Mouse (Mus musculus) left cerebral cortex, adult 11 months (tissue): Measurements from ENCODE around the gene Tedc1.
A peak's percentile ranks its signal among the peaks of the same experiment; 100 is the strongest.

Experiments
- DNase-seq: peaks from one replicate; pipeline ENCODE4 v3.0.0; 2022; ENCODE audit warnings: low spot score

Gene Tedc1

DNA sequence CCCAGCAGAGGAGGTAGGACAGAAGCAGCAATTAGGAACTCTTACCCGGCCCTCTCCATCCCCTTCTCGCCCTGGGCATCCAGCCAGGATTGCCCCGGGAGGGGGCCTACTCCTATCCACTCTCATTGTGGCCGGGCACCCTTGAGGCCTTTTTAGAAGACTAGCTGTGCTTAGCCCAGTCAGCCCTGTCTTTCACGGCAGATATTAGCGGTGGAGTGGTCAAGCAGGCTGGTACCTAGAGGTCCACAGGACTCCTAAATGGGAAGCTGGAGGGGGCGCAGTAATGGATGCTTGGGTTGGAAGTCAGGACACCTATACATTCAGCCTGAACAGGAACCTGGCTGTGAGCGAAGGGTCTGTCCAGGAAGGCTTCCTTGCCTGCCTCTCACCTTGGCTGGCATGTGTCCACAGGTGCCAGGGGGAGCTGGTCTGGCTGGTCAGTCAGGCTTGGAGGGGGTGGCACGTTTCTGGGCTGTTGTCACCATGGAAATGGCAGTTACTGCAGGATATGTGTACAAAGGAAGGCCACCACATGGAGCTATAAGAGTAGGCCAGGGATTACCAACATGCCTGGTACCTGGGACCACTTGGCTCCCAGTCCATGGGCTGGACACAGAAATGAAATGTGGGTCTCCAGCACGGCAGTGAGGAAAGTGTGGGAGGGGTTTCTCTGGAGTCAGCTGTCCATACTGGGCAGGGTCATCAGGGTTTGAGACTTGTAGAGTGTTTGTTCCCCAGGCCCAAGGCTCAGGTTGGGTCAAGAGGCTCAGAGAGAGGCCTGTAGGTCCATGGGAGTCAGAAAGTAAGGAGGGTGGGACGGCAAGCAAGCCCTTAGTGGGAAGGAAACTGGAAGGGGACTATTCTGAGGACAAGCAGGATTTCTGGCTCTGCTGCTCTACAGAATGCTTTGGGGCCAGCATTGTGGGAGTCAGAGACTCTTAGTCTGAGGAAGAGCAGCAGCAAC lies 17.0 kb upstream of the Tedc1 start:
- no peak for DNase-seq

DNA sequence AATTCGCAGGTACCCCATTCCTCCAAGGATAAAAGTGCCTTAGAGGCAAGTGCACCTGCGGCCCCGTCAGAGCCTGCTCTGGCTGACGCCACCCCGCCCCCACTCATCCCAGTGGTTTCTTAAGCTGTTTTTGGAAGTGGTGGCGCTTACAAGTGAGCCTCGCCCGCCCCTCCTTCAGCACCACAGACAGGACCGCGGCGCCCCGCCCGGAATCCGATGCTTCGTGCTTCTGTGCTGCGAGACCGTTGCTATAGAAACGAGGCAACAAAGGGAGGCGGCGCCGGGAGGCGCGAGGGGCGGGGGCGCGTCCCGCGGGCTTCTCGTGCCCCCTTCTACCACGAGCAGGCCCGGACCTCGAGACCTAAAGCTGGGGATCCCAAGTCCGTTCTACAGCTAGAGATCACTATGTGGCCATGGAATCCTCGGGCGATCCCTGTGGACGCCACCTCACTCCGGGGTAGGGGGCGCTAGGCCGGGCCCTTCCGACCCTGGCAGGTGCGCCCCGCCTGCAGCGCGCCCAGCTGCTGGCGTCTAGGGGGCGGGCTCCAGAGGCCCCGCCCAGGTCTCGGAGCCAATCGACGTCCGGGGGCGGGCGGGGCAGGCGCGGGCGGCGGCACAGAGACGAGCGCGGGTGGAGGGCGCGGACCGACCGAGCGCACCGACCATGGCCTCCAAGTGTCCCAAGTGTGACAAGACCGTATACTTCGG lies 16.2 kb upstream of the Tedc1 start, which contains the start of gene Crip2:
Gene Crip2, plus strand, starts transcription at position 329 of the 708 bp plus-strand sequence.
- DNase-seq, result peak; percentile 93

DNA sequence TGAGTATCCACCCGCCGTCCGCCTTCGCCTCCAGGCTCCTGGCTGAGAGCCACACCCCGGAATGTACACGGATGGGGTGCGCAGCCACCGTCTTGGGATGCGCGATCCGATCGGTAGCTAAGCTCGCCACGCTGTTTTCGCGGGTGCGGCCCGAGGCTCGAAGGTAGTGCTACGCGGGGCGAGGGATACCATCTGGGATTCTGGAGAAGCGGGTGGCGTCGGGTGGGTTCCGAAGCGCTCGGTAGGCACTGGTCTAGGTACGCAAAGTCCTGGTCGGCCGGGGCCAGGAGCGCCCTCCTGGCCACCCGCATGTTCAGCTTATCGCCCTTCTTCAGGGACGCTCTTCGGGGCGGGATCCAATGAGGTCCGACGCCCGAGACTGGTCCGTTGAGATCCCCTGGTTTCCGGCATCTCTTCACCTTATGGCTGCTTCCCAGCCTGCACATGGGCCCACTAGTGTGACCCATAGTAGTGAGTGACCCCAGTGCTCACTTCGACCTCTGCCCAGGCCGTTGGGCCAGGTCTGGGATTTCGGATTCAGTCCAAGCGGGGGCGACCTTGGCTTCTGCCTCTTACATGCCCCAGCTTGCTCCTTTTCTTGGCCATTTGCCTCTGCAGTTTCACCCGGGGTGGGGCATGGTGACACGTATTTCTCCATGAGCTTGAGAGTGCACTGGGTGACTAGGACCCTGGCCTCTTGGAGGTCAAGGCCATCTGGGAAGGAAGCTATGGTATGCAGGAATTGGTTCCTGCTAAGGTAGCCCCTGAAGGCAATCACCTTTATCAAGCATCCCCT lies 15.4 kb upstream of the Tedc1 start:
- no peak for DNase-seq

DNA sequence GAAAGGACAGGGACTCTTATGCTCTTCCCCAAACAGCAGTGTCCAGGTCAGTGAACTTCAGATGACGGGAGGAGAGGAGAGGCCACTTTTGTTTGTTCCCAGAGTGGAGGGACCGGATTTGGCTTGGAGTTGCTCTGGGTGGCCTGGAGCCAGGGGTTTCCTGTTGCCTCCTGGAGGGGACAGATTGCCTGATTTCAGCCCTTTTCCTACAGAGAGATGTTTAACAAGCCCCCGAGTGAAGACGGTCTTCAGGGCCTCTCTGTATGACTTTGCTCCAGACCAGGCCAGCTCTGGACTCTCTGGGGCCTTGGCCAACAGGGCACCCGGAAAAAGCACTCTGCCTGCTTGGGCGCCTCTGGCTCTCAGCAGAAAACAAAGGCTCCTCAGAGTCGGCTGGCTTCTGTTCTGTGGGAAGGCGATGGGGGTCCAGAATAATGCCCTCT lies 14.7 kb upstream of the Tedc1 start:
- DNase-seq, result no peak

DNA sequence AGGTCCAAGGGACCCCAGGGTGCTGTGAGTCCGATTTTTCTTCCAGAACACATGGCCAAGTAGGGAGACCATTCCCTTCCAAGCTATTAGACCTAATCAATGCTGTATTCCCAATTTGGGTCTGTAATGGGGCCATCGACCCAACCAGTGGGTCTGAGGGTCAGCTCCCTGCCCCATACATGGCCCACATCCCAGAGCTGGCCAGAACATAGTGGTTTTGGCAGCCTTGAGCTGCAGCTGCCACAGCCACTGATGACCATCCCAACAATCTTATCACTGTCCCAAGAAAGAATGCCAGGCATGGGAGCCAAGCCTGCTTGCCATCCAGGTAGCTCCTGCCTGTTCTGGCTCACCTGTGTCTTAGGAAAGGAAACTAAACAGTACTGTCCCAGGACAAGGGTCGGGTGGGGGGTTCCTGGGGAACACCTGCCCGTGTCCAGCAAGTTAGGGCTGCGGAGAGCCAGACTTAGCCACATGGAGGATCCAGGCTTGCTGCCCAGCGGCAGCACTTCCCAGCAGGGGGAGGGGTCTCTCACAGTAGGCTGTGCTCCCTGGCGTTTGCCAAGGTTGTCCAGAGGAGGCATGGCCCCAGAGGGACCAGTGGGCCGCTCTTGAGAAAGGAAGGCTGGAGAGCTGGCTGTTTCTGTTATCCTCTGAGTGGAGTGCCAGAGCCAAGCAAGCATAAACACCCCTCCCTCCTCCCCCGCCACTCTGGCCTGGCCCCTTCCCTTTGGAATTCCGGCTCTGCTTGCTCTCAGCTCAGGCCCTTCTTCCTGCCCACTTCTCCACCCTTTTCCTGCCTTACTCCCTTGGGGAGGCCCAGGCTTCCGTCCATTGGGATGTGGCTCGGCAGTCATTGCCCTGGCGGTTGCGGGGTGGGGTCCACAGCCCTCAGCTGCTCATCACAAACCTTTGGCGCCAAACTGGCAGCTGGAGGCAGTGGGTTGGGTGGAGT lies 13.9 kb upstream of the Tedc1 start:
- DNase-seq, result no peak

DNA sequence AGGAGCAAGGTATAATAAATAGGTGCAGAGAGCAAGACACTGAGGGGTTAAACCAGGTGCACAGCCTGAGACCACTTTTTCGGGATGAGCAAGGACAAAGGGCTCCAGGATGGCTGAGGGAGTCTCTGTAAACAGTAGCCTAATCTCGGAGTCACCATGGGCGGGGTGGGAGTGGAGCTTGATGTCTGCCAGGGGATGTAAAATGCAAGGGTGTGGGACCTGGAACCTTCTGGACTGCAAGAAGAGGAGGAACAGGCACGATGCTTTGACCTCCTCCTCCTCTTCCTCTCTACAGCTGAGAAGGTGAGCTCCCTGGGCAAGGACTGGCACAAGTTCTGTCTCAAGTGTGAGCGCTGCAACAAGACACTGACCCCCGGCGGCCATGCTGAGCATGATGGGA lies 13.1 kb upstream of the Tedc1 start:
- no peak for DNase-seq

DNA sequence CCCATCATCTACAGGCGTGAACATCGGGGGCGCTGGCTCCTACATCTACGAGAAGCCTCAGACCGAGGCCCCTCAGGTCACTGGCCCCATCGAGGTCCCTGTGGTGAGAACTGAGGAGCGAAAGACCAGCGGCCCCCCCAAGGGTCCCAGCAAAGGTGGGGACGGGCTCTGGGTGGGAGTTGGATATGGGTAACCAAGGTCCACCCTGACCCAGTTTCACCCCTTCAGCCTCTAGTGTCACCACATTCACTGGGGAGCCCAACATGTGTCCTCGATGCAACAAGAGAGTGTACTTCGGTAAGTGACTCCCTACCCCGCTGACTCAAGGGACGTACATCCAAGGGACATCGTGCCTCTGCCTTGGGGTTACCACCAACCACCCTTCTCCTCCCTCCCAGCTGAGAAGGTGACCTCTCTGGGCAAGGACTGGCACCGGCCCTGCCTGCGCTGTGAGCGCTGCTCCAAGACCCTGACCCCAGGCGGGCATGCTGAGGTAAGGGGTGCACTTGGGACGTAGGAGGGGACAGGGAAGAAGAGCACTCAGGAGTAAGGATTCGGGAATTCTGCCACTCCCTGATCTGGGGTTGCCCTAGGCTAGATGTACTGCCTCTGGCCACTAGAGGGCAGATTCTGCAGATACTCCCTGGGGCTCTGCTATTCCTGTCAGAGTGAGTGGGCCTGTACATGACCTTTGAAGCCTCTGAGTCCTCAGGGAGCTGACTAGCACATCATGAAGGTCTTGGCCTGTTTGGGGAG lies 12.0 kb upstream of the Tedc1 start:
- DNase-seq, result no peak

DNA sequence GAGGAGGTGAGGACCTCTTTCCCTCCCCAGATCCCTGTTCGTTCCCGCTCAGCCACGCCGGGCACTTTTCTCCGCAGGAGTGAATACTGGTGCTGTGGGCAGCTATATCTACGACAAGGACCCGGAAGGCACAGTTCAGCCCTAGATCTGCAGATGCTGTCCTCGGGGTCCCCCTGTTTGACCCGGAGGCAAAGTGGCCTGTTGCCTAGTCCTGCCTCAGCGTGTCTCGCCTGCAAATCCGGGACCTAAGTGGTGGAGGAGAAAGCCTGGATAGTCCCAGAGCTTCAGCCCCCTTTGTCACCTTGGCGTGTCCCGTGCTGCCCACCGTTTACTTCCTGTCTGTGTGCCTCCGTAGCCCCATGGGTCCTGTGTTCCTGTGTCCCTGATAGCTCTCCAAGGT lies 11.3 kb upstream of the Tedc1 start:
- DNase-seq, result no peak

DNA sequence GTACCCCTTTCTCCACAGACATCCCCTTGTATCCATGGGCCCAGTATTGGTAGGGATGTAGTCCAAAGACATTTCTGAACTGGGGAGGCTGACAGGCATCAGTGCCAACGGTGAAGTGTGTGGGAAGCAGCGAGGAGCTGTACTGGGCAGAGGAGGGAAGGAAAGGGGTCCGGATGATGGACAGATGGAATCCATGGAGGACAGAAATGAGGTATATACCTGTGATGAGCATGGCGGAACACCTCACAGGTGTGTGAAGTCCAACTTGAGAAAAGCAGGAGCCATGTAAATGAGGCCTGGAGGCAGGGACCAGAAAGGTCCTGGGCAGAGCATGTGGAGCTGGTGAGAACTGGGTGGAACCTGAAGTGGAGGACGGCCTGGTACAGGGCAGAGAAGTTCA lies 10.6 kb upstream of the Tedc1 start:
- DNase-seq, result no peak

DNA sequence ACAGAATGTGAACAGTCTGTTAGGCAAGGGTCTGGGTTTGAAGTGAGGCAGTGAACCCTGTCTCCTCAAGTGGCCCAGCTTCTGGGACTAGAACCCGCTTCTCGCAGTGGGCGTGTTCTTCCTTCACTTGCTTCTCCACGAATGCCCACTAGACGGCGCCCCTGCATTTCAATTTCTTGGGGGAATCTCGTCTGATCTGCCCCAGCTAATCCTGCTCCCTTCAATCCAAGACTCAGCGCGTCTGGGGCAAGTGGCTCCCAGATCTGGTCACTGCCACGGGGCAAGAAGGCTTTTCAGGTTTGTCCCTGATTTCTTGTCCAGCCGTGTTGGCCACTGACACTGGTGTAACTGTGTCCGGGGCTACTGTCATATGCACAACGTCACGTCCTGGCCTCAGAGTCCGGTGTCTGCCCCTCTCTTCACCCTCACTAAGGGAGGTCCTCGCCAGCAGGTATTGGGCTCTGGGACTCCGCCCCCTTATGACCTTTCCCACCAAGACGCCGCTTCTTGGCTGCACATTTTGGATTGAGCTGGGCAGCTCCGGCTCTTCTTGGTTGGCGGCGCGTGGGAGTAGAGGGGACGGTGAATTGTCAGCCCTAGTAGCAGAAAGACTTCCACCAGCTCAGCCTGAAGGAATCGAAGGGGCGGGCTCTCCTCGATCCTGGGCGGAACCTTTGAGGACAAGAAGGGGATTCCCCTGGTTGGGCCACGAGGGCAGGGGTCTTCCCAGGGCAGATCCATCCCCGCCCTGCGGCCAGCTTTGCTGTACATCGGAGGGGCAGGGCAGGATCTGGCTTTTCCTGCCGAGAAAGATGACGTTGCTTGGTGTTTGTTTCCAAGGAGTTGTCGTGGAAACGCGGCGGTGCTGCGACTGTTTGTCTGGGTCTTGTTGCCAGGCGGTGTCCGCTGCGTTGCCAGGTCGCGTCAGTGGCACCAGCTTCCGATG lies 9.8 kb upstream of the Tedc1 start, which contains the start of gene Crip1:
Gene Crip1, plus strand, starts transcription at position 205 of the 946 bp plus-strand sequence.
- DNase-seq, result no peak

DNA sequence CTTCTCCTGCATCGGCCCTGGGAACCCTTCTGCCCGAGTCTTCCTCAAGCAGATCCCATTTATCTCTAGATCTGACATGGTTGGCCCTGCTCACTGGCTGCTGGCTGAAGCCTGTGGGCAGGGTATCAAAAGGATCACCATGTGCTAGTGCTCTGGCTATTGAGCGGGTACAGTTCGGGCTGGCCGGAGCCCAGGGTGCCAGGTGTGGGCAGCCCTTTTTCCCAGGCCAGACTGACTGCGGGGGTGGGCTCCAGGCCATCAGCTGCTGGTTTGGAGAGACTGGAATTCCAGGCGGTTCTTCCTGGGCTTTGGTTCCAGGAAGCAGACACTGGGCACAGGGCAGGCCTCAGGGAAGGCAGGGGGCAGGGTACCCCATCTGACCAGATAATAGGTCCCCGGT lies 8.7 kb upstream of the Tedc1 start:
- no peak for DNase-seq

DNA sequence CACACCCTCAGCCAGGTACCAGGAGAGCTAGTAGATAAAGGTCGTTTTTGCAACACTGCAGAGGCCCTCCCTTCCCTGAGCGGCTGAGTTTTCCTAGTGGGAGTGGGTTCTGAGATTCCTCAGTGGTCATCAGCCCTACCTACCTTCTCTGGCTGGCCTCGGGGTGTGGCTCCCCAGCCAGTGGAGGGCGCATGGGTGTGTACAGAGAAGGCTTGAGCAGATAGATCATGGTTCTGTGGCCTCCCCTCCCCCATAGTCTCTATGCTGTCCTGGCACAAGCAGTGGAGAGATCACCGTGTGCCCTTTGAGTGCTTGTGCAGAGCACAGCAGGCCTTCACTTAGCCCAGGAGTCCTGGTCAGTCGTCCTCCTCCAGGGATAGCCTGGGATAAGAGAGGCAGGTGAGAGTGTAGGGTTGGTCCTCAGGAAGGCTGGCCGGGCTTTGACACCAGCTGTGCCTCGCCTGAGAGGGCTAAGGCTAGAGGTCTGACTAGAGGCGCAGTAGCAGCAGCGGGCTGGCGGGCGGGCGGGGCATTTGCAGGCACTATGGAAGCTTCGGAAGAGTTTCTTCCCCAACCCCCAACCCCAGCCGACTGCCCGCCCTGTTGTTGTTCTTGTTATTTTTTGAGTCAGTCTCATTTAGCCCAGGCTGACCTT lies 7.7 kb upstream of the Tedc1 start:
- no peak for DNase-seq

DNA sequence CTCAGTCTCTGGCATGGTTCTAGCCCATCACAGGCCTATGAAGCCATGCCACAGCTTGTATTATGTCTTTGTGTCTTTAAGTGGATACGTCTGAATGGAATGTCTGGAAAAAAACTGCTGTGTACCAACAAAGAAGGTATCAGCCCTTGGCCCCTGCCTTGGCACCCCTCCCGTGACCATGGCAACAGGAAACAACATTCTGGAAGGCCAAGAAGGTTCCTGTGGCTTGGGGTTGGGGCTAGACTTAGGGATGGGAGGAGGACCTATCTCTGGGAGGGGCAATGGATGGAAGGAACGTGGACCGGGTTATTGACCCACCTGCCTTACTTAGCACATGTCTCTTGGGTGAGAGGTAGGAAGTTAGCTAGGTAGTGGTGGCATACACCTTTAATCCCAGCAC lies 6.9 kb upstream of the Tedc1 start:
- no peak for DNase-seq

DNA sequence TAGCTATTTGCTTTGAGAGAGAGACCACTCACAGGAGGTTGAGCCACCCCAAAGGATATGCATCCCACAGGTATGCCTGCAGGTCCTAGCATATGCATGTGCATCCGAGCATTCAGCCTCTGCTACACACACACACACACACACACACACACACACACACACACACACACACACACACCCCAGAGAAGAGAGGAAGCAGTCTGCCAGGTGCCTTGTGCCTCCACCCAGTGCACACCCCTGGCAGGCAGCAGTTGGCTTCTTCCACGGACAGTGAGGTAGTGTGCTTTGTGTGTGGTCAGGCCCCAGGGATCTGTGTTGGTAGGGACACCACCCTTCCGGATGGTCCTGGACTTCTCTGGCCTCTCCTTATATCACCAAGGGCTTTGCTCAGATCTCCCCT lies 6.3 kb upstream of the Tedc1 start:
- DNase-seq, result no peak

DNA sequence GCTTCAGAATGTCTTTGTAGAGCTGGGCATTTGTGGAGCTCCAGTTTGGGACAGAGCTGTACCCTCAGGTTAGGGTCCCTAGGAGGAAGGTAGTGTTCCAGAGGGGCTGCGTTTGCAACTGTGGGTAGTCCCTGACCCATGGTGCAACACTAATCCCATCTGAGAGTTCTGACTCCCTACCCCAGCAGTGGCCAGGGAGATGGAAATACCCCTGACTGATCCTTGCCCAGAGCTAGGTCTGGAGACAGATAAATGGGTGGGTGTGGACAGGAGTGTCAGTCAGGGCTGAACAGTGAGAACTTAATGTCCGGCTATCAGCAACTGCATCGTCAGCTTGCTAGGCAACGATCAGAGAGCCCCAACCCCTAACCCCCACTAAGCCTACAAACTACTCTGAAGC lies 5.6 kb upstream of the Tedc1 start:
- DNase-seq, result no peak

DNA sequence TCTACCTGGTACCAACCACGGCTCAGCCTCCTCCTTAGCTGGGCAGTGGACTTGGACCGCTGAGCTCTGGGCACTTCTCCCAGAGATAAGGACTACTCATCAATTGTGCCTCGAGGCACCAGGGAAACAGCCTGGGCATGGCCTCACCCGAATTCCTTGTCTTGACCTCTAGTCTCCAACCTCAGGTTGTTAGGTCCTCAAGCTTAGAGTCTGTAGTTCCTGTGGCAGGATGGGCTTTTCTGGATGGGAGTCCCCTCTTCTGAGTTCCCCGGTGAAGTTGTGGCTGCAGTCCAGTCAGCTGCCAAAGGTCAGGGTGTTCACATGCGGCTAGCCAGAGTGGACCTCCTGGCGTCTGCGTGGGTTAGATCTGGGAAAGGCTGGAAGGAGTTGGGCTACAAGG lies 5.2 kb upstream of the Tedc1 start:
- no peak for DNase-seq

DNA sequence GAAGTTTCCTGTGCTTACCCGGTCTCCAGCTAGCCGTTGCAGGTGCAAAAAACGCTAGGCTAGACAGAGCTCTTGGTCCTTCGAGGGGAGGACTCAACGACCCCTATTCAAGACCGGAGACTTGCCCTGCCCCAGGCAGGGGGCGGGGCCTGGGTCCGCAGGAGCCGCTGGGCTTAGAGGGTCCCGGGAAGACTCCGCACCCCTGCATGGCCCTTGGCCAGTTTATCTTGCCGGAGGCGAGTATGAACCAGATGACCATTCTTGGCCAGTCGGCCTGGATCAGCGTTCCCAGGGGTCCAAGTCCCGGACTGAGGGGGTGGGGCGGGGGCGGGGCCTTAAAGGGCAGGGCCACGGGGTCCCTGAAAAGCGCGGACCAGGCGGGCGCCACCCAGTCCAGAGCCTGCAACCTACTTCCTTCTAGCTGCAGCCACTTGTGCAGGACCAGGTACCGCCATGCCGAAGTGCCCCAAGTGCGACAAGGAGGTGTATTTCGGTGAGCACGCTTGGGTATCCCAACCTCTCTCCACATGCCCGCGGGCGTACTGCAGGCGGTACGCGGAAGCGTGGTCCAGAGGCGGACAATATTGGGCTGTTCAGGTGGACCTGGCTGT lies 4.5 kb upstream of the Tedc1 start:
- DNase-seq, result no peak

DNA sequence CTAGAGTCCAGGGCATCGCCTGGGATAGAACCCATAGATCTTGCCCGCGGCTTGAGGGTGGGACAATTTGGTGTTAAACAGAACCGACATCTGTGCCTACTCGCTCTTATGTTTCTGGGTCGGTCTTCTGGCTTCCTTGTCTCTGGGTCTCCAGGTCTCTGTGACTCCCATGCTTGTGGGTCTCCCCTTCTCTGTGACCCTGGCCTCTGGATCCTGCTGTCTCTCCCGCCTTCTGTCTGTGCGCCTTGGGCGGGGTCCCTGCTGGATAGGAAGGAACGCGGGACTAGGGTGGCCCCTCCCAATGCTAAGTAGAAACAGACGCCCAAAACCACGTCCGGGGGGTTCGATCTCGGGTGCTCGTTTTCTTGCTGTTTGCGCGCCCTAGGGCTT lies 4.0 kb upstream of the Tedc1 start:
- no peak for DNase-seq
